Comparison of ENCODE assay signal across 10 mouse cellular contexts in genomic region chr12:110031326-110031725, GRCm38 (mm10).
DNase-seq lines count a peak whose midpoint lies in the region; ATAC-seq and TF ChIP-seq lines count a peak whose summit lies in the region.
"Had no signal": no experiment of that assay in that cellular context is flagged by ENCODE, and none has a peak within 500 bp of the region (broad histone marks: within the 10 kb centered on the region; RNA-seq: fewer than 3 reads in every experiment).

No protein-coding gene starts in this region.

- no peak for DNase-seq in heart, postnatal 0 days (ENCODE audit: low spot score)
- peak; percentile 7 to 31 for DNase-seq in spleen, postnatal 10 days (ENCODE audit: low spot score in 2 of 2)
- no peak for DNase-seq in spleen, postnatal 4 days (ENCODE audit: low spot score in 2 of 2)
- peak; percentile 56 for DNase-seq in embryonic facial prominence, embryonic 10.5 days (ENCODE audit: low spot score)
- DNase-seq in thymus, postnatal 25 days: peak; percentile 33
- DNase-seq in cerebellum, adult 11-12 months: no peak
- no peak for DNase-seq in left cerebral cortex, adult 18-20 months (ENCODE audit: low spot score in 2 of 2)
- DNase-seq: gastrocnemius, postnatal 36 days had no signal

- no peak overlapping the region for H3K4me3 ChIP-seq in heart, postnatal 0 days (ENCODE audit: low read depth, low read length)
- no peak overlapping the region for H3K4me3 ChIP-seq in heart, embryonic 12.5 days
- H3K4me3 ChIP-seq in embryonic facial prominence, embryonic 10.5 days: no peak overlapping the region
- H3K4me3 ChIP-seq: neural tube, embryonic 12.5 days had no signal

- no peak overlapping the region for H3K27ac ChIP-seq in heart, postnatal 0 days (ENCODE audit: low read depth)
- no peak overlapping the region for H3K27ac ChIP-seq in heart, embryonic 12.5 days (ENCODE audit: poor library complexity, severe bottlenecking)
- no peak overlapping the region for H3K27ac ChIP-seq in embryonic facial prominence, embryonic 10.5 days (replicated peaks)
- H3K27ac ChIP-seq: neural tube, embryonic 12.5 days had no signal

- no peak for ATAC-seq in heart, postnatal 0 days (ENCODE audit: insufficient read depth, low read depth)
- ATAC-seq in heart, embryonic 12.5 days (ENCODE audit: insufficient number of reproducible peaks, low FRiP score): no peak

- no peak overlapping the region for H3K4me2 ChIP-seq in heart, postnatal 0 days (ENCODE audit: low read depth, low read length)
- no peak overlapping the region for H3K4me2 ChIP-seq in heart, embryonic 12.5 days
- H3K4me2 ChIP-seq: neural tube, embryonic 12.5 days had no signal

- H3K9ac ChIP-seq in heart, postnatal 0 days (replicated peaks; ENCODE audit: low read depth, low read length): no peak overlapping the region
- no peak overlapping the region for H3K9ac ChIP-seq in heart, embryonic 12.5 days
- H3K9ac ChIP-seq: neural tube, embryonic 12.5 days had no signal

- H3K27me3 ChIP-seq in heart, postnatal 0 days (ENCODE audit: control insufficient read depth, insufficient read depth, low read length): no peaks in the 10 kb centered on the region
- peaks cover 5% of the 10 kb centered on the region for H3K27me3 ChIP-seq in heart, embryonic 12.5 days (replicated peaks)
- peaks cover 19% of the 10 kb centered on the region for H3K27me3 ChIP-seq in embryonic facial prominence, embryonic 10.5 days (replicated peaks; ENCODE audit: low read depth, poor library complexity, severe bottlenecking)
- H3K27me3 ChIP-seq: neural tube, embryonic 12.5 days had no signal

- no peaks in the 10 kb centered on the region for H3K4me1 ChIP-seq in heart, postnatal 0 days (ENCODE audit: control insufficient read depth, insufficient read depth)
- H3K4me1 ChIP-seq in heart, embryonic 12.5 days (replicated peaks): no peaks in the 10 kb centered on the region
- peaks cover 24% of the 10 kb centered on the region for H3K4me1 ChIP-seq in embryonic facial prominence, embryonic 10.5 days

- TF ChIP-seq CTCF in heart, postnatal 0 days (IDR thresholded peaks at IDR 0.05; ENCODE audit: low read depth): peak; percentile 38

- no peaks in the 10 kb centered on the region for H3K9me3 ChIP-seq in heart, postnatal 0 days (replicated peaks; ENCODE audit: control insufficient read depth, low read length)
- H3K9me3 ChIP-seq in heart, embryonic 12.5 days (replicated peaks): 0 out of 2 replicates have a peak, but pooled peaks cover 4% of the 10 kb centered on the region
- H3K9me3 ChIP-seq in embryonic facial prominence, embryonic 10.5 days: no peaks in the 10 kb centered on the region
- H3K9me3 ChIP-seq: neural tube, embryonic 12.5 days had no signal

- WGBS in heart, postnatal 0 days: 47% methylated on average over 6 of the region's 6 CpGs
- WGBS in heart, embryonic 12.5 days: 52% methylated on average over 6 of the region's 6 CpGs
- WGBS in embryonic facial prominence, embryonic 10.5 days: 49% methylated on average over 6 of the region's 6 CpGs

- TF ChIP-seq EP300 in heart, postnatal 0 days (IDR thresholded peaks at IDR 0.05; ENCODE audit: low read depth): no peak

- H3K36me3 ChIP-seq in heart, postnatal 0 days (replicated peaks; ENCODE audit: control insufficient read depth, insufficient read depth, low read length): no peaks in the 10 kb centered on the region
- no peaks in the 10 kb centered on the region for H3K36me3 ChIP-seq in heart, embryonic 12.5 days
- H3K36me3 ChIP-seq in embryonic facial prominence, embryonic 10.5 days (replicated peaks): no peaks in the 10 kb centered on the region
- H3K36me3 ChIP-seq: neural tube, embryonic 12.5 days had no signal

Comparison
In these comparisons a context has a peak if more than half of its experiments do, and no peak if none do; other contexts are left out.
1. DNase-seq: peak in spleen, postnatal 10 days (2 of 2), embryonic facial prominence, embryonic 10.5 days (single experiment) and thymus, postnatal 25 days (single experiment); none in heart, postnatal 0 days (single experiment), spleen, postnatal 4 days (0 of 2), cerebellum, adult 11-12 months (single experiment) and left cerebral cortex, adult 18-20 months (0 of 2).